Mouse (Mus musculus) C2C12 (cell line): ENCODE measurements around the gene Mybpc3.

Source experiments
- CEBPB ChIP-seq: IDR thresholded peaks from one replicate; pipeline ENCODE4 v1.6.1; 2011; ENCODE audit warnings: low read depth, mild to moderate bottlenecking, control low read depth, moderate library complexity
- CTCF ChIP-seq: IDR thresholded peaks from one replicate; pipeline ENCODE4 v1.5.1; 2011; ENCODE audit not compliant: control insufficient read depth, insufficient read depth, insufficient read length
- FOSL1 ChIP-seq: IDR thresholded peaks from one replicate; pipeline ENCODE4 v1.8.0; 2011; ENCODE audit warnings: mild to moderate bottlenecking, low read length; ENCODE audit not compliant: poor library complexity, insufficient read depth, severe bottlenecking
- MAX ChIP-seq: IDR thresholded peaks from one replicate; pipeline ENCODE4 v1.6.1; 2011; ENCODE audit warnings: mild to moderate bottlenecking, control low read depth
- MYOD1 ChIP-seq: IDR thresholded peaks from one replicate; pipeline ENCODE4 v1.6.1; 2011; ENCODE audit warnings: low read depth; ENCODE audit not compliant: control insufficient read depth, insufficient read length
- MYOG ChIP-seq: IDR thresholded peaks from one replicate; pipeline ENCODE4 v1.6.1; 2011; ENCODE audit not compliant: control insufficient read depth, insufficient read length; ENCODE audit errors: extremely low read depth
- USF1 ChIP-seq: IDR thresholded peaks from one replicate; pipeline ENCODE4 v1.6.1; 2011; ENCODE audit warnings: low read depth, mild to moderate bottlenecking, control low read depth, moderate library complexity

- TF ChIP-seq CTCF (no peak), USF1 (no peak), MYOG (no peak), CEBPB (no peak), MYOD1 (no peak), MAX (no peak), FOSL1 (no peak)
These were observed 45.6 kb downstream of the Mybpc3 start for GRCm38 (mm10) chr2:91163532-91163931.
